Mouse (Mus musculus) spleen, postnatal 36 days (tissue): Measurements from ENCODE around the gene Adamts7.

ENCODE experiments used
- DNase-seq, 2 experiments: peaks; one replicate each; pipeline ENCODE4 v3.0.0; 2022; ENCODE audit warnings: low spot score in 2 of 2, mixed read lengths in 1 of 2

The Adamts7 gene

DNA sequence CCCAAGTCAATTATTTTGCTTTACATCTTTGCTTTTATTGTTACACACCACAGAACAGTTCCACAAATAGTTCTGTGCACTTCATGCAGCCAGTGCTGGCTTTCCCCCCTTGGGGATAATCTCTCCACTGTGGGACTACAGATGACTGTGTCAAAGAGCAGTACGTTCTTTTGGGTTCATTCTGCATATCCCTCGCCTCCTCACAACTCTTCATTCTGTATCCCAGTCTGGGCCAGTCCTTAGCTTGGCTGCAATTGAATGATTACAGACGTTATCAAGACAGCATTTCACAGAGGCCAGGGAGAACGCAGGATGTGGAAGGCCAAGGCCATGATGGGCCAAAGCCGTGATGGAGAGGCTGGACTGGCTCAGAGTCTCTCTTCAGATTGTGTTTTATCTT, 16.0 kb upstream of the Adamts7 start:
- no peak for DNase-seq

DNA sequence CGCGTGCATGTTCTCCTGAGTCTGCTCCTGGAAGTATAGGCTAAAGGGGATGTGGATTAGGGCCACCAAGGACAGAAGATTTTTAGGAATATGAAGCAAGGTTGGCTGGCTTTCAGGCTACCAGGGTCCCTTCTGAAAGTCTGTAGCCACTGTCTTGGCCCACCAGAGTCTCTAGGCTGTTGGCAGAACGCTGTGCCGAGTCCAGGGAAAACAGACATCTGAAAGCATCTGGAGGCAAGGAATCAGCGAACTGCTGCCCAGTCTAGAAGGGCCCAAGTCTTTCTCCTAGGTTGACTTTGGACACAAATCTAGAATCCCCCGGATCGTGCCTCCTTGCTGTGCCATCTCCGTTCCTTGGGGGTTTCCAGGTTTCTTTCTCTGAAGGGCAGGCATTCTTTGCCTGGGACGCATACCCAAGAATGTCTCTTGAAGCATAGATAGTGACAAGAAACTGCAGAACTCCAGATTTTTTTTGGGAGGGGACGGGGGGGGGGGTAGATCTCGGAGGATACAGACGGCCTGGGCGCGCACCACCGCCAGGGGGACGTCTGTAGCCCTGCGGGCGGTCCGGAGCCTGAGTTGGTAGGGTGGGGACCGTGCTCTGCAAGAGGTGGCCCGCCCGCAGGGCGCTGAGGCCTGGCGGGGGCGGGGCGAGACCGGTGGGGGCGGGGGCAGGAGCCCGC, 485 bp upstream of the Adamts7 start:
- DNase-seq = peak; percentile 50 to 52

DNA sequence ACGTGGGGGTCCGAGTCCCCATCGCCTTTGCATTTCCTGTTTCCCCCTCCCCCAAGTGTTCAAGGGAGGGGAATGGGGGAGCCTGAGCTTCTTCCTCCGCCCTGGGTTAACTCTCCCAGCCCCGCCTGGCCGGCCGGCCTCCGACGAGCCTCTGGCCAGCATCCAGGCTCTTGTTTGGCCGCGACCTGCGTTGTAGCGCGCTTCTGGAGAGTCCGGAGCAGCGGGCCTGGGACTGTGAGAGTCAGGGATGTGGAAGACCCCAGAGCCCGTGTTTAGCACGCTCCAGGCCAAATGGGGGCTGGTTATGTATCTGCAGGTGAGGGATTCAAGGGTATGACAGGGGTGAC, 853 bp downstream of the Adamts7 start:
- no peak for DNase-seq

DNA sequence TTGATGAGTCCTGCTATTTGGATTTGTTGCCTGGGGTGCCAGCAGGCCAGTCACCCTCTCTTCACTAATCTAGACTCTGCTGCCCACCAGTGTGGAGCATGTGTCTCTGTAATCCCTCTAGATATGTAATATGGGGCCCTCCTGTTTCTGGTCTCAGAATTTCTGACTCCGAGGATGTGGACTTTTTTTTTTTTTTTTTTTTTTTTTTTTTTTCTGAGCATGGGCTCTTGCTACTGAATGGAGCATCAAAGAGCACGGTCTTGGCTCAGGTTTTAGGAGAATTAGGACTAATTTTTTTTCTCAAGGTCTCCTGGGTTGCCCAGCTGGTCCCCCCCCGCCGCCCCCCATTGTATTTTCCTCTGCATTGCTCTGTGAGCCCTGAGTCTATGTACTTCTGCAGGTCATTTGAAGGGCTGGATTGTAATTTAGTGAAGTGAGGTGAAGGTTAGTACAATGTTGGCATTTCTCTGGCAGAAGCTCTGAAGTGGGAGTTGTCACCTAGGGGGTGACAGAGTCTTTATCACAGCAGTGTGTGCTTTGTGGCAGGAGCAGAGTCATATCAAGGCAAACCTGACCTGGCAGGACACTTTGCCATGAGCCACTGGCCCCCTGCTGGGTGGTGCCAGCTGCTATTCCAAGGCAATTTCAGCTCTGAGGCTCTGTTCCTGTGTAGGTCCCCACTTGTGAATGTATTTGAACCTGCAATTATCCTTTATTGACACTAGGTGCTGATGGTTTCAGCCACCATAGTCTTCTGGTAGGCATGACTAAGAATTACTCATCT, 2.0 kb downstream of the Adamts7 start:
- DNase-seq = no peak

DNA sequence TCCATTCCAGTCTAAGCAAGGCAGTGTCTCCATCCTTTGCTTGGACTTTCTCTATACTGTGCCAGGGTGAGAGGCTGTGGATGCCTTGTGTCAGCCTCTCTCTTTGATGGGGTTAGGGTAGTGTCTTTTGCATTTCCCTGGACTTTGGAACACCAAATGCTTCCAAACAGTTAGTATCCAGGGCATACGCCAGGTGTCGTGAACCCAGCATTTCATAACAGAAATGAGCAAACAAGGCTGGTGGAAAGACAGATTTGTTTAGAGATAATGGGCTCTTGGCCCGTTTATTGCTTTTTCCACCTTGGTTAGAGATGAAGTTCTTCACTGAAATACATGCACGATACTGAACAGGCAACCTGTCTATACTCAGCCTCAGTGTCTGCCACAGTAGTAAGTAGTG, 2.7 kb downstream of the Adamts7 start:
- no peak for DNase-seq

DNA sequence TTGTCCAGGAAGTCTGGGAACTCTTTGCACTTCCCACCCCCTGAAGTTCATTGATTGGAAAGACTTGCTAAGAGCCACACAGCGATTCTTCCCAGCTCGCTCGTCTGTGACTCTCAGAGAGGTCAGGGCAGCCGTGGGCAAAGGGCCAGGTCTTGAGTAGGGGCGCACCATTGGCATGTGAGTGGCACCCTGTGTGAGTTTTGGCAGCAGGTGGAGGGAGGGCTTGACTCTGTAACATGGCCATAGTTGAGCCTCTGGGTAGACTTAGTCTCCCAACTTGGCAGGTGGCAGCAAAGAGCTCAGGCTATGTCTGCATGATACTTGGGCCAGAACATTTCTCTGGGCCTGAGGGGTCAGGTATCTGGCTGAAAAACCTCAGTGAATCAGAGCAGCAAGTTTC, 3.7 kb downstream of the Adamts7 start:
- no peak for DNase-seq

GRCm38 (mm10) chr9:90169965-90170364, 7.1 kb downstream of the Adamts7 start:
- DNase-seq = no peak

DNA sequence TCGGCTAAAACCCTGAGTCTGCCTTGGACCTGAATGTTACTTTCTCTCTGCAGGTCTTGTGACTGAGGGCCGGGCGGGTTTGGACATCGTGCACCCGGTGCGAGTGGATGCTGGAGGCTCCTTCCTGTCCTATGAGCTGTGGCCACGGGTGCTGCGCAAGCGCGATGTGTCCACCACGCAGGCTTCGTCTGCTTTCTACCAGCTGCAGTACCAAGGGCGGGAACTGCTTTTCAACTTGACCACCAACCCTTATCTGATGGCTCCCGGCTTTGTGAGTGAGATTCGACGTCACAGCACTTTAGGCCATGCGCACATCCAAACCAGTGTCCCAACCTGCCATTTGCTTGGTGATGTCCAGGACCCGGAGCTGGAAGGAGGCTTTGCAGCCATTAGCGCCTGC, 8.6 kb downstream of the Adamts7 start:
- no peak for DNase-seq

- no peak for DNase-seq
Observed at GRCm38 (mm10) chr9:90172528-90173321, 9.9 kb downstream of the Adamts7 start.

GRCm38 (mm10) chr9:90173330-90173729, 10.5 kb downstream of the Adamts7 start:
- no peak for DNase-seq

GRCm38 (mm10) chr9:90179409-90179808, 16.5 kb downstream of the Adamts7 start:
- no peak for DNase-seq

DNA sequence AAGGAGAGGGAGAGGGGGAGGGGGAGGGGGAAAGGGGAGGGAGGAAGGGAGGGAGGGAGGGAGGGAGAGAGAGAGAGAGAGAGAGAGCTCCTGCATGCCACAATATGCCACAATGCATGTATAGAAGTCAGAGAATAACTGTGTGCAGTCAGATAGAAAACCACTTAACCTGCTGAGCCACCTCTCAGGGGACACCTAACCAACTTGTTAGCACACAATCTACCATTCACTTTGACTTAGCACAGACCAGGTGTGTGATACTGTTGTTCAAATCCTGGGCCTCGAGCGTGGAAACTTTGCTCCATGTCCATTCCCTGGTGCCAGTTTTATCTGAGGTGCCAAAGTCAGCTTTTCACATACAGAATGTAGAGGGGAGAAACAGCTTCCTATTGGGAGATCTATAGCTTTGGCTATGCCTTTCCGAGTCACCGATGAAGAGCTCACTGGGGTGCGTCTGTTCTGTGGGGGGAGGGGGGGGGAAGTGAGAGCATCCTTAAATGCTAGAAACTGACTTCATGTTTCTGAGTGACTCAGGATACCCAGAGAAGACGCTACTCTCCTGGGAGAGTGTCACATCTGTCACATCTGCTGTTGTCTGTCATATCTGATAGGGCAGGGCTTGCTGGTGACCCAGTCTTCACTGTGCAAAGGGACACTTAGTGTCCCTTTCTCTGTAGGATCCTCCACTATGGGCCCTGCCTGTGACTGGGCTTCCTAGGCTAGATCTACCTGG, 19.0 kb downstream of the Adamts7 start:
- no peak for DNase-seq

GRCm38 (mm10) chr9:90182636-90183421, 20.0 kb downstream of the Adamts7 start:
- DNase-seq = no peak

DNA sequence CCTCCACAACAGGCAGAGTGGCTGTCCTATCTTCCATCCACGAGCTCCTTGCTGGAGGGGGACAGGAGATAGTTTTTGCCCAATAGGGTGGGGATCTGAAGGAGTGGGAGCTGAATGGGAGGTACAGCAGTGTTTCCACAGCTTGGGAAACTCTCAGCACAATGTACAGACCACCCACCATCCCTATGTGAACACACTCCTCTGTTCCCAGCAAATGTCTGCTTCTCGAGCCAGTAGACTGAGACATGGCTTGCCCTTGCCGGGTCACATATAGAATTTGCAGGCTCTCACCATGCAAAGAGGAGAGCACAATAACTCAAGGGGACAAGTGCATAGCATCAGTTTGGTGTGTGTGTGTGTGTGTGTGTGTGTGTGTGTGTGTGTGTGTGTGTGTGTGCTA, 20.7 kb downstream of the Adamts7 start:
- DNase-seq = no peak

- DNase-seq = no peak
Observed at GRCm38 (mm10) chr9:90184116-90184515, 21.2 kb downstream of the Adamts7 start.

GRCm38 (mm10) chr9:90185356-90185910, 22.6 kb downstream of the Adamts7 start:
- no peak for DNase-seq

- no peak for DNase-seq
Observed at GRCm38 (mm10) chr9:90188893-90189292, 26.0 kb downstream of the Adamts7 start.

GRCm38 (mm10) chr9:90189391-90189790, 26.5 kb downstream of the Adamts7 start:
- no peak for DNase-seq

- no peak for DNase-seq
Observed at GRCm38 (mm10) chr9:90195000-90195399, 32.1 kb downstream of the Adamts7 start.

- DNase-seq = no peak
Observed at GRCm38 (mm10) chr9:90196262-90196661, 33.4 kb downstream of the Adamts7 start.
